10 mouse cellular contexts compared by ENCODE assay signal in the genomic region with DNA sequence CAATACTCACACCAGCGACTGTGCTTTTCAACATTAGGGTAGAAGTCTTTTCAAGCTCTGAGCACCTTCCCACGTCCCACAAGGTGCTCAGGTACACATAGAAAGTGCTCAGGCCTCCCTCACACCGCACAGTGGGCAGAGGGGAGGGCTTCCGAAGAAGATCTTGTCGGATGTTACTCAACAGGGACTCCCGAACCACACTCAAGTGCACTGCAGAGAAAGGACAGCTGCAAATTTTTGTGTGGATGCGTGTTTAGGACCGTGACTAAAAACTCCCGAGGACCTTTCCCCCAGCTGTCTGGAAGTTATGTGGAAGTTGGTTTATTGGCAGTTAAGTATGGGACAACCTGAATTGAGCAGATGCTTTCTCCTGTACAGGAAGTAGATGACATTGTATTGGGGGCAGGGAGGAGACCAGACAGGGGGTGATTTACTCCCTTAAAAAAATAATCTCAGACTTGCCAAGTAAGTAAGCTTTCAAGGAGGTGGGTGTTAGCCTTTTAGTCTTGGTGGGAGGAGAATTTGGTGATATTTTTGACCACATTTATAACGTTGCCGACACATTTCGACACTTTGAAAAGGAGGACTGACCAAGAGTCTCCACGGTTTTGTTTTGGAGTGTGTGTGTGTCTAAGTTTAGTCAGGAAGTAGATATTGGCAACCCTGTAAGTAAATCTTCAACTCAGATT. TPM values are rescaled to one million over a fixed set of nuclear protein-coding genes. Genes with fewer than 3 reads are reported as not detected.
DNase-seq lines count a peak whose midpoint lies in the region; ATAC-seq and TF ChIP-seq lines count a peak whose summit lies in the region.
"Had no signal": no experiment of that assay in that cellular context is flagged by ENCODE, and none has a peak within 500 bp of the region (broad histone marks: within the 10 kb centered on the region; RNA-seq: fewer than 3 reads in every experiment).

No protein-coding gene starts in this region.

- no peak for ATAC-seq in lung, embryonic 14.5 days (ENCODE audit: insufficient read depth)
- no peak for ATAC-seq in neural tube, embryonic 15.5 days (ENCODE audit: low FRiP score)
- ATAC-seq in inflammation-experienced regulatory T-cells, adult 6 months = no peak

- peaks cover 37% of the 10 kb centered on the region for H3K4me1 ChIP-seq in lung, embryonic 14.5 days (ENCODE audit: insufficient read depth)
- peaks cover 87% of the 10 kb centered on the region for H3K4me1 ChIP-seq in limb, embryonic 10.5 days
- H3K4me1 ChIP-seq in neural tube, embryonic 15.5 days = peaks cover 80% of the 10 kb centered on the region

- peak overlapping the region; percentile 27; the same call in 1 of the 2 replicates for H3K4me2 ChIP-seq in lung, embryonic 14.5 days
- peak overlapping the region; percentile 13; the same call in 1 of the 2 replicates for H3K4me2 ChIP-seq in neural tube, embryonic 15.5 days

- 24% methylated on average over 13 of the region's 13 CpGs for WGBS in lung, embryonic 14.5 days
- whole genome bisulfite sequencing in limb, embryonic 10.5 days = 18% methylated on average over 13 of the region's 13 CpGs
- WGBS in neural tube, embryonic 15.5 days = 15% methylated on average over 13 of the region's 13 CpGs

- H3K36me3 ChIP-seq in lung, embryonic 14.5 days (ENCODE audit: insufficient read depth) = no peaks in the 10 kb centered on the region
- peaks cover 11% of the 10 kb centered on the region; the same call in 1 of the 2 replicates for H3K36me3 ChIP-seq in limb, embryonic 10.5 days
- no peaks in the 10 kb centered on the region for H3K36me3 ChIP-seq in neural tube, embryonic 15.5 days

- no peaks in the 10 kb centered on the region for H3K9me3 ChIP-seq in lung, embryonic 14.5 days (ENCODE audit: low read depth, low read length)
- H3K9me3 ChIP-seq in limb, embryonic 10.5 days (replicated peaks) = no peaks in the 10 kb centered on the region
- no peaks in the 10 kb centered on the region for H3K9me3 ChIP-seq in neural tube, embryonic 15.5 days (replicated peaks)
- H3K9me3 ChIP-seq: megakaryocyte, embryonic 14.5 days had no signal

- DNase-seq in embryo, embryonic 10.5 days (ENCODE audit: low spot score) = peak; percentile 35
- DNase-seq in embryo, embryonic 11 days = no peak
- no peak for DNase-seq in lung, embryonic 14.5 days
- no peak for DNase-seq in lung, postnatal 25 days (ENCODE audit: low spot score)
- DNase-seq in limb, embryonic 10.5 days (ENCODE audit: low spot score) = no peak
- DNase-seq in adrenal gland, adult (ENCODE audit: inconsistent age in 2 of 2, low spot score in 1 of 2) = no peak
- DNase-seq: cerebellum, adult 8-10 months had no signal

- no peak for TF ChIP-seq CTCF in lung, embryonic 14.5 days (IDR thresholded peaks at IDR 0.05; ENCODE audit: low read depth)

- no peak overlapping the region for H3K9ac ChIP-seq in lung, embryonic 14.5 days
- no peak overlapping the region for H3K9ac ChIP-seq in neural tube, embryonic 15.5 days (replicated peaks)

- no peak overlapping the region for H3K4me3 ChIP-seq in lung, embryonic 14.5 days (ENCODE audit: low read depth, low read length)
- H3K4me3 ChIP-seq in limb, embryonic 10.5 days = peak overlapping the region; percentile 94
- H3K4me3 ChIP-seq in neural tube, embryonic 15.5 days (replicated peaks) = no peak overlapping the region
- H3K4me3 ChIP-seq: megakaryocyte, embryonic 14.5 days had no signal

- no peak overlapping the region for H3K27ac ChIP-seq in lung, embryonic 14.5 days (ENCODE audit: low read depth)
- H3K27ac ChIP-seq in limb, embryonic 10.5 days = peak overlapping the region; percentile 54; the same call in 1 of the 2 replicates
- H3K27ac ChIP-seq in neural tube, embryonic 15.5 days (replicated peaks) = no peak overlapping the region

- no peaks in the 10 kb centered on the region for H3K27me3 ChIP-seq in lung, embryonic 14.5 days (ENCODE audit: insufficient read depth, low read length)
- H3K27me3 ChIP-seq in limb, embryonic 10.5 days (ENCODE audit: low read depth, poor library complexity, severe bottlenecking) = peaks cover 9% of the 10 kb centered on the region; the same call in 1 of the 2 replicates
- peaks cover 40% of the 10 kb centered on the region for H3K27me3 ChIP-seq in neural tube, embryonic 15.5 days (replicated peaks)

RNA-seq across cellular contexts. Expression of a gene that starts 5.8 kb away (rescaled TPM):
- 57.1 and 58.5 TPM in 2 replicates for polyA plus RNA-seq in lung, embryonic 14.5 days (2014; fragmentation: Nextera tagmentation; extraction: Ambion mirVana)
- 96.4 and 166 TPM in 2 replicates for polyA plus RNA-seq in limb, embryonic 10.5 days (2016; fragmentation: Nextera tagmentation; extraction: Ambion mirVana)
- polyA plus RNA-seq in neural tube, embryonic 15.5 days (2015; fragmentation: Nextera tagmentation; extraction: Ambion mirVana) = 13.3 and 22.4 TPM in 2 replicates
- 1 to 10 TPM in 1 of 3 experiments, under 1 TPM in 2; 0.75 to 1.0 (median 0.88) TPM for polyA plus RNA-seq in inflammation-experienced regulatory T-cells, adult 6 months (2017; shearing (Covaris generic))
